Mouse (Mus musculus) thymus, adult 2 months (tissue): ENCODE results near the gene Xpc. TPM values are rescaled to one million over a fixed set of nuclear protein-coding genes. Genes with fewer than 3 reads are reported as not detected.

ENCODE experiments used
- DNase-seq: peaks from one replicate; pipeline ENCODE4 v3.0.0; 2021
- H3K27ac ChIP-seq: fragments of 200-500 bp; 2 replicates; pipeline ENCODE4 v1.5.1; 2012; ENCODE audit warnings: low read length, control low read depth; ENCODE audit not compliant: control insufficient read depth, insufficient read depth
- H3K27me3 ChIP-seq: fragments of 200-500 bp; 2 replicates; pipeline ENCODE4 v1.6.1; 2012; ENCODE audit warnings: mild to moderate bottlenecking, low read length, moderate library complexity, mixed read lengths; ENCODE audit not compliant: control insufficient read depth, insufficient read depth
- H3K36me3 ChIP-seq: fragments of 200-500 bp; 2 replicates; pipeline ENCODE4 v1.6.1; 2012; ENCODE audit warnings: mild to moderate bottlenecking, low read length, moderate library complexity; ENCODE audit not compliant: control insufficient read depth, insufficient read depth
- H3K4me1 ChIP-seq: fragments of 200-500 bp; replicated peaks from 2 replicates; pipeline ENCODE4 v1.6.1; 2012; ENCODE audit warnings: low read length; ENCODE audit not compliant: control insufficient read depth, insufficient read depth
- H3K4me3 ChIP-seq: fragments of 200-500 bp; 2 replicates; pipeline ENCODE4 v1.5.1; 2012; ENCODE audit warnings: mild to moderate bottlenecking, low read length, control low read depth, moderate library complexity; ENCODE audit not compliant: control insufficient read depth, insufficient read depth
- CTCF ChIP-seq: fragments of 200-500 bp; IDR thresholded peaks from 2 replicates; pipeline ENCODE4 v1.5.1; 2012; ENCODE audit warnings: mild to moderate bottlenecking, control low read depth, low read length, moderate library complexity, borderline replicate concordance; ENCODE audit not compliant: control insufficient read depth, poor library complexity, insufficient read depth; ENCODE audit errors: extremely low read depth
- POLR2A ChIP-seq: fragments of 200-500 bp; IDR thresholded peaks from 2 replicates; pipeline ENCODE4 v1.6.1; 2012; ENCODE audit warnings: mild to moderate bottlenecking, low read length, control low read depth, moderate library complexity; ENCODE audit not compliant: control insufficient read depth, poor library complexity, insufficient read depth; ENCODE audit errors: extremely low read depth
- WGBS: fragments of 180-500 bp; shearing (Covaris S2); methylation state at CpG from one replicate; pipeline ENCODE4 v1.1.7; 2018; 5-methylcytosine and 5-hydroxymethylcytosine counted together
- polyA plus RNA-seq: library from polyadenylated mRNA; depleted of rRNA; stranded (reverse); fragments of >200 nt; gene quantifications from 2 replicates; pipeline ENCODE4 v1.2.3, GENCODE M21; 2012; rRNA removed

The Xpc gene
- 18.0 and 18.7 TPM in 2 replicates for polyA plus RNA-seq

- WGBS, result under 1% methylated on average over 80 of the region's 80 CpGs
- peaks cover 9% of the 10 kb centered on the region for H3K4me1 ChIP-seq
These were observed at the start of gene Xpc, which contains the start of gene Lsm3 for GRCm38 (mm10) chr6:91515545-91516449. TSS of gene Xpc (minus strand) at chr6:91515888. TSS of gene Lsm3 (plus strand) at chr6:91515928.

GRCm38 (mm10) chr6:91563031-91563430 is 47.3 kb upstream of the Xpc start:
- no peak for TF ChIP-seq CTCF

More at GRCm38 (mm10) chr6:91515545-91516449, at the start of gene Xpc, which contains the start of gene Lsm3:
- H3K4me3 ChIP-seq, result peak within 1 kb of the TSS; percentile 90
- peak within 1 kb of the TSS; percentile 37; the same call in 1 of the 2 replicates for H3K27ac ChIP-seq
- TF ChIP-seq CTCF (peak; percentile 43; the same call in 1 of the 2 replicates), POLR2A (peak; percentile 84)
- H3K36me3 ChIP-seq, result peaks cover 21% of the 10 kb centered on the region
- DNase-seq, result peak; percentile 99
- H3K27me3 ChIP-seq, result no peaks in the 10 kb centered on the region

GRCm38 (mm10) chr6:91560186-91560585 is 44.5 kb upstream of the Xpc start:
- no peak for DNase-seq
- TF ChIP-seq CTCF (no peak), POLR2A (no peak)
- WGBS, result 96% methylated on average over 3 of the region's 3 CpGs
- no peak overlapping the region for H3K4me3 ChIP-seq
- H3K27me3 ChIP-seq, result no peaks in the 10 kb centered on the region
- H3K4me1 ChIP-seq, result no peaks in the 10 kb centered on the region
- no peaks in the 10 kb centered on the region for H3K36me3 ChIP-seq
- no peak overlapping the region for H3K27ac ChIP-seq

More at GRCm38 (mm10) chr6:91563031-91563430, 47.3 kb upstream of the Xpc start:
- DNase-seq, result no peak
- Histone ChIP-seq H3K27me3 (no peaks in the 10 kb centered on the region), H3K4me3 (no peak overlapping the region), H3K36me3 (no peaks in the 10 kb centered on the region), H3K27ac (no peak overlapping the region), H3K4me1 (no peaks in the 10 kb centered on the region)
- 86% methylated on average over 3 of the region's 3 CpGs for WGBS

- Histone ChIP-seq H3K4me3 (no peak overlapping the region), H3K27me3 (no peaks in the 10 kb centered on the region), H3K36me3 (no peaks in the 10 kb centered on the region), H3K4me1 (no peaks in the 10 kb centered on the region), H3K27ac (no peak overlapping the region)
- 91% methylated on average over 4 of the region's 4 CpGs for WGBS
- TF ChIP-seq POLR2A (no peak), CTCF (no peak)
- DNase-seq, result no peak
These were observed 43.7 kb upstream of the Xpc start for GRCm38 (mm10) chr6:91559371-91559770.

GRCm38 (mm10) chr6:91558565-91558964 is 42.9 kb upstream of the Xpc start:
- Histone ChIP-seq H3K36me3 (no peaks in the 10 kb centered on the region), H3K4me1 (no peaks in the 10 kb centered on the region), H3K4me3 (no peak overlapping the region), H3K27me3 (no peaks in the 10 kb centered on the region), H3K27ac (no peak overlapping the region)
- TF ChIP-seq CTCF (no peak), POLR2A (no peak)
- 84% methylated on average over 1 of the region's 1 CpGs for WGBS
- DNase-seq, result no peak

GRCm38 (mm10) chr6:91552693-91553092 is 37.0 kb upstream of the Xpc start:
- H3K27ac ChIP-seq, result no peak overlapping the region
- no peak for DNase-seq
- H3K4me3 ChIP-seq, result no peak overlapping the region
- H3K36me3 ChIP-seq, result no peaks in the 10 kb centered on the region
- WGBS, result 72% methylated on average over 3 of the region's 3 CpGs
- TF ChIP-seq POLR2A (no peak), CTCF (no peak)
- H3K4me1 ChIP-seq, result no peaks in the 10 kb centered on the region
- no peaks in the 10 kb centered on the region for H3K27me3 ChIP-seq

- Histone ChIP-seq H3K27ac (no peak overlapping the region), H3K27me3 (no peaks in the 10 kb centered on the region), H3K4me3 (no peak overlapping the region), H3K4me1 (no peaks in the 10 kb centered on the region), H3K36me3 (no peaks in the 10 kb centered on the region)
- 98% methylated on average over 3 of the region's 3 CpGs for WGBS
- no peak for DNase-seq
- TF ChIP-seq CTCF, result no peak
- TF ChIP-seq POLR2A, result no peak
These were observed 36.0 kb upstream of the Xpc start for GRCm38 (mm10) chr6:91551671-91552070.
